Mouse (Mus musculus) fibroblast of lung, adult 2 months (primary cell): ENCODE results near the gene Efhd1.

ENCODE experiments used
- DNase-seq: peaks from one replicate; pipeline ENCODE4 v3.0.0-alpha.2; 2011; ENCODE audit warnings: low read depth

Efhd1 gene

DNA sequence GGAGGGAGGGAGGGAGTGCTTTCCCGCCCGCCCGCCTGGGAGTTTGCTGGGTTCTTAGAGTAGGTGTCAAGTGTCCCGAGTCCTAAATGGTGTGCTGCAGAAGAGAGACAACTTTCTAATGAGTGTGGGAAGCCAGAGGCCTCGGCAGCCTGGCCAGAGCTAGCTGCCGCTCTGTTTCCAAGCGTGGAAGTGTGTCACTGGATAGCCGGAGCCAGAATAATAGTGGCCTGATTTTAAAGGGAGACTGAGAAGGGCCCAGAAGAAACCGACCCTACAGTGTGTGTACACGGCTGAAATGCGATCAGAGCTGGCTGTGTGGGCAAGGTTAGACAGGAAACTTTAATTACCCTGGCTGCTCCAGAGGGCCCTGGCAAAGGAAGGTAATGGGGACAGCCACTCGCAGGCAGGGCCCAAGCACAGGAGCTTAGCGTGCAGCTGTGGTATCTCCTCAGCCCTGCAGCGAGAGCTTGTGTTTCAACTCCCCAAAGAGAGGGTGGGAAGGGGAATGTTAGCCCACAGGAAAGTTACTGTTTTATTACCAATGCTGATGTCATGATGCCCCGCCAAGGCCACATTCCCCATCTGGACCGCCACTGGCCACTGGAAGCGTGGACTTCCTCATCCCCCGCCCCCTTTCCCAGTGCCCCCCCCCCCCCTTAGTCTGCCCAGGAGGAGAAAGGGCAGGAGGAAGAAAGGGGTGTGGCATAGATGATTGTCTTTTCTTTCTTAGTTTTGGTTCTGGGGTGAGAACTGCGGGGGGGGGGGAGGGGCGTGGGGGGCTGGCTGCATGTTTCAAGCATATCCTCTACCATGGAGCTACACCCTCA lies 6.7 kb downstream of the Efhd1 start:
- no peak for DNase-seq

DNA sequence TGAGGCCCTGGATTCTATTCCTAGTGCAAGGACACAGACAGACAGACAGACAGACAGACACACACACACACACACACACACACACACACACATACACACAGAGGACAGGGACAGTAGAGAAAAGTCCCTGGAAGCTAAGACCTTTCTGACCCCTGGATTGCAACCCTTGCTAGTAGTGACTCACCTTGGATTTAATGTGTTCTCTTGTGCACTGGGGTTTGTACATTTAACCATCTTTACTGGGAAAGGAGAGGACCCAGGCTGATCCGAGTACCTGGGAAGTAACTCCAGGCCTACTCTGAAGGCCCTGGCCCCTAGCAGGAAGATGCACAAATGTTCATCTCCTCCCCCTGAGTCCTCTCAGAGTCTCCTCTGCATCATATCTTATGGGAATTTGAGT lies 7.4 kb downstream of the Efhd1 start:
- no peak for DNase-seq

DNA sequence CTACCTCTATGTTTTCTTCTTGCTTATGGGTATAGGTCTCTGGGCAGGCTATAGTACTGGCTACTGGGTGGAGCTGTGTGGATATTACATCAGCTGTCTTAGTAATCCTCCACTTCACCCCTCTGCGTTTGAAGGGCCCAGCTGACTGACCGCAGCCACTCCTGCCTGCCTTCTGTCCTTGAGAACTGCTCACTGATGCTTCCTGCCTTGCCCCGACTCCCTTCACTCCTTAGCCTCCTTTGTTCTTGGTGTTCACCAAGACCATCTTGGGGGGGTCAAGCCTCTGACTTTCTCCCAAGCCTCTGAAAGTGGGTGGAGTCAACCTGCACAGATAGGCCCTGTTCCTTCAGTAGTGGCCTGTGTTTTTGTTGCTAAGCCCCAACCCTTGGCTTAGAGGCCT lies 8.3 kb downstream of the Efhd1 start:
- no peak for DNase-seq

DNA sequence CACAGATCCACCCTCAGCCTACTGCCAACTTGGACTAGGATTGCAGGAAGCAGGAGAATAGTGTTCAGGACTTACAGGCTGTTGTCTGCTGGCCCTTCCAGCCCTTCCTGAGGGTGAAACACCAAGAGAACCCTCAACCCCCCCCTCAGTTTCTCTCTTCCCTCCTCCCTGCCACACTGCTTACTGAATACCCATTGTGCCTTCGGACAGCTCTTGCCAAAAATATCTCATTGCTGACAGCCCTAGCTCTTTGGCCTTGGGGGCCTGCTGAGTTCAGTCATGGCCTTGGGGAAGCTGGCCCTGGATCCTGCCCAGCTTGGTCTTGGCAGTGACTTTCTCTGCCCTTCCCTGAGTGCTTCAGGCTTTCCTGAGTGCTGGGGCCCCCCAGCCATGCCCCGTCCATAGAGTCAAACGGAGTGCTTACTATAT lies 9.4 kb downstream of the Efhd1 start:
- no peak for DNase-seq

DNA sequence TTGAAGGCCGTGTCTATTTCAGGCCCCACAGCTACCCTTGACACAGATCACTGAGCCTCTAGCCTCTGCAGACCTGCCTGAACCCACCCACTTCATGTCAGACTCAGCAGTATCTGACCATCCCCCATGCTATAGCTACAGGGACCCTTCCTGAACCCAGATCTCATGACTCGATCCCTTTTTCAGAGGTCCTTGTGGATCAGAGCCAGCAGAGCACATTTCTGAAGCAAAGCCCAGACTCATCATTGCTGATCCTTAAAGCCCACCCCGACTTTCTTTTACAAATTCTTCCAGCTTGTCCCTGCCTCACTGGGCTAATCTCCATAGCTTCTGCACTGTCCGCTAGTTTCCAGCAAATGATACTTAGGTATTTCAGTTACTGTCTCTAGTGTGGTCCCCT lies 10.0 kb downstream of the Efhd1 start:
- DNase-seq = no peak

DNA sequence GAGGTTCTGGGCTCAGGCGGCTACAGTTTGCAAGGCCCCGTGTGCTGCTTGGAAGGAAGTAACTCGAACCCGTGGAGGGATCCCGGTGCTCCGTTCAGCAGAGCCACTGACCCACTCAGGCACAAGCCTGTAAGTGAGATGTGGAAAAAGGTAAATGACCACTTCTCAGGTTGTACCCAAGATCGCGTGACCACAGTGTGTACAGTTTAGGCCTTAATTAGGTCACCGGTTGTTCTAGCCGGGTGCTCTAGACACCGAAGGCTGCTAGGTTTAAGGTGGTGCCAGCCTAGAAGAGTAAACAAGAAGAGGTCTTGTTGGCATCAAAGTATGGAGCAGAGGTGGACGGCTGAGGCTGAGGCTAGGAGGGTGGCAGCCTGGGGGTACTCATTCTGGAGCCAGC lies 11.0 kb downstream of the Efhd1 start:
- no peak for DNase-seq

DNA sequence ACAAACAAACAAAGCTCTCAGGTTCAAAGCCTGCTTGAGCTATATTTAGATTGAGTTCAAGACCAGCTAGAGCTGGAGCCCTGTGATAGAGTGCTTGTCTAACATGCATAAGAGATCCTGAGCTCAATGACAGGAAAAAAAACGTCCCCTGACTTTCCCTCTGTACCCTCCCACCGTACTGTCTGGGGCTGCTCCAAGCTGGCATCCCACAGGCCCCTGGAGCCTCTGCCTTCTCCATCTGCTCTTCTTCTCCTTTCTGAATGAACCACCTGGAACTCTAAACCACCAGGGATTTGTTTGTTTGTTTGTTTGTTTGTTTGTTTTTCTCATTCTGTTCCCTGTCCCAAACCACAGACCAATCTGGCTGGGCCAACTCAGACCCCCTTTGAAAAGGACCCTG lies 11.9 kb downstream of the Efhd1 start:
- DNase-seq = no peak

DNA sequence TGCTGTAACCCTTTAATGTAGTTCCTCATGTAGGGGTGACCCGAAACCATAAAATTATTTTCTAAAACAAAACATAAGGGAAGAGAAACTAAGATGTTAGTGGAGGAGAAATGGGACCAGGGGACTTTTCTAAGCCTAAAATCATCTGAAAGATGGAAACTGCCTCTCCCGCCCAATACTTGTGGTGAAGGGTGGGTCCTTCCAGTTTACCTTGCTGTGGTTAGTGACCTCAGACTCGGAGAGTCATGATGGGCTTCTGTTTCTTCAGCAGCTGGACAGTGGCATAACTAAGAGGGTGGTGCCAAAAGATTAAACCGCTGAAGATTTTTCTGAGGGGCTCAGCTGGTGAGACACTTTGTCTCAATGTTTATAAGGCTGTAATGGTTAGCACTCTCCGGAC lies 16.1 kb downstream of the Efhd1 start:
- DNase-seq = no peak

DNA sequence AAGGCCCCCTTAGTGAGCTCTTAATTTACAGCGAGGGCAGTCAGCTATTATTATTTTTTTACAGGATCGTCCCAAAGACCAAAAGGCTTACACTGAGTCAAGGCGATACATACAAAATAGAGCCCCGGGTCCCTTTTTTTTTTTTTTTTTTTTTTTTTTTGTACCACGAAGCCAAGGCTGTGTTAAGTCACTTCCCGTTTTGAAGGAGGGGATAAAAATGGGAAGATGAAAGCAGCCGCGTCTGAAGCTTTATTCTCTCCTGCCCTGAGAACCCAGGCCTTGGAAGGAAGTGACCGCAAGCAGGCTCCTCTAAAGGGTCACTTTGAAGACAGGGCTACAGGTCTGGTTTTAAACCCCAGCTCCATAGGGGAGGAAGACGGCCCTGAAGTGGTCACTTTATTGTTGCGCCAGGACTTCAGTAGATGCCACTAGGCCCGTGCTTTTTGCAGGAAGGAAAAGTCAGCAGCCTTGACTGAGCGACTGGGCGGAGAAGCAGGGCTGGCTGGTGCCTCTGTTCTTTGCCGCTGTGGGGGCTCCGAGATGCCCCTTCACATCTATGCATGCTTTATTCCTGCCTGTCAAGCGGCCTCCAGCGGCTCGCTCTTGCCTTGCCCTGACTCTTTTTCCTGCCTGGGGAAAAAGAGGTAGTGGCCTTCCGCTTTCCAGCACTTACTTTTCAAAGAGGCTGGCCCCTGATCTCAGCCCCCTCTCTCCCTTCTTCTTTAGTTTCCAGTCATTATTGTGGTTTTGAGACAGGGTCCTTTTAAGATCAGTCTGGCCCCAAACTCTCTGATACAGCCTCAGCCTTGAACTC lies 17.6 kb downstream of the Efhd1 start:
- no peak for DNase-seq

DNA sequence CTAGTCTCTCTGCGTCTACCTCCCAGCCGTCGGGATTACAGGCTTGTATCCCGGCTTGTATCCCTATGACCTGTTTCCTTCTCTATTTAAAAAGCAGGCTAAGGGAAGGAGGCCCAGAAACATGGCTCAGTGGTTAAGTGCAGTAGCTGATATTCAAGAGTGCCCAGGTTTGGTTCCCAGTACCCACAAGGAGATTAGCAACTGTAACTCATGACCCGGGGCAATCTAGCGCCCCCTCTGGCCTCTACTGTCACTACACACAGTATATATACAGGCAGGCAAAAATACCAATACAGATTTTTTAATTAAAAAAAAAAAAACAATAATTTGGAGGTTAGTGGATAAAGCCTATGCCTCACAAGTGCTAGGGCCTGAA lies 18.2 kb downstream of the Efhd1 start:
- DNase-seq = no peak

DNA sequence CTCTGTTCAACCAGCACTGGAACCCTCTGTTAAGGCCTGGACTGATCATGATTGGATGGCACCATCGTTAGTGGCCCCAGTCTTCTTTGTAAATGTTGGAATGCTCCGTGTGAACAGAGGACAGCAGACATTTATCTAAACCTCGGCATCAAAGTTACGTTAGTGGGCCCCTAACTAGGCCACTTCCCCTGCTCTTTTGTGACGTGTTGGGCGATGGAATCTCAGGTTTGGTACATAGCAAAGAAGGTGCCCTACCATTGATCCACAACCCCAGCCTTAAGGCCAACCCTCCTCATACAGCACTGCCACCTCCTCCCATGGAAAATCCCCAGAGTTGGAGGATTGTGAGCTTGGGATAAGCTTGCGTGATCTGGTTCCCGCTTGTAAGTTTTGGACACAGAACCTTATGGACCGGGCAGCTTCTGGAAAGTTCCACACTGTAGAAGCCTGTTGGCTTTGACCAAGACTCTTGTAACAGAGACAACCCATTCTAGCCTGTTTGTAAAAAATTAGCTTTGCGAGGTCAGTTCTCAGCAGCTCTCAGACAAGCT lies 19.3 kb downstream of the Efhd1 start:
- no peak for DNase-seq

DNA sequence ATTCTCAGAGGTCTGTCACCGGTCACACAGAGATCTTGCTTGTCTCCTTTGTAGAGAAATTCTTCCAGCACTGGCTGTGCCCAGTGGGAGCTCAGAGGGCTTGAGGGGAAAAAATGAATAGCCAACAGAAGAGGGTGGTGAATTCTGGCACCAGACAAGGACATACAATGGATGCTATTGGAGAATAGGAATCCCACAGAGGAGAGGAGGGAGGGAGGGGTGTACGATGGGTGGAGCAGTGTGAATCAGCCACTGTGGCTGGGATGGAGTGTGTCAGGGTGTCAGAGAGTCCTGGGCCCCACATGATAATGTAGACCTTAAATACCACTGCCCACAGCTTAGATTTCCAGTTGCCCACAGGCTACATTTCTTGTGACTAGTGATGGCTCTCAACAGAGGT lies 22.9 kb downstream of the Efhd1 start:
- DNase-seq = no peak

DNA sequence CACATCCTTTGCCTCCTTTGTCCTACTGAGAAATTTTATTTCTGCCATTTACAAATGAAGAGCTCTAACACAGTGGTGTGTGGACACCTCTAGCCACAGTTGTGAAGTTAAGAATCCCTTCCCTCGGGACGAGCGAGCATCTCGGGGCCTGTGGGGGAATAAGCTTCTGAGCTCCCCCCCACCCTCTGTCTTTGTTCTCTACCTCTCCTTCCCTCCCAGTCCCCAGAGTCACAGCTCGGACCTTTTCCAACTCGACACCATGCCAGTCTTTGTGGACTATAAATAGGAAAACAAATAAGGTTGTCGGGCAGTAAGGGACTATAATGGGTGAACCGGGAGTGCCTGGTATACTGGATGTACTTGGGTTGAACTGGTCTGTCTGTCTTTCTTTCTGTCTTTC lies 27.3 kb downstream of the Efhd1 start:
- DNase-seq = no peak

DNA sequence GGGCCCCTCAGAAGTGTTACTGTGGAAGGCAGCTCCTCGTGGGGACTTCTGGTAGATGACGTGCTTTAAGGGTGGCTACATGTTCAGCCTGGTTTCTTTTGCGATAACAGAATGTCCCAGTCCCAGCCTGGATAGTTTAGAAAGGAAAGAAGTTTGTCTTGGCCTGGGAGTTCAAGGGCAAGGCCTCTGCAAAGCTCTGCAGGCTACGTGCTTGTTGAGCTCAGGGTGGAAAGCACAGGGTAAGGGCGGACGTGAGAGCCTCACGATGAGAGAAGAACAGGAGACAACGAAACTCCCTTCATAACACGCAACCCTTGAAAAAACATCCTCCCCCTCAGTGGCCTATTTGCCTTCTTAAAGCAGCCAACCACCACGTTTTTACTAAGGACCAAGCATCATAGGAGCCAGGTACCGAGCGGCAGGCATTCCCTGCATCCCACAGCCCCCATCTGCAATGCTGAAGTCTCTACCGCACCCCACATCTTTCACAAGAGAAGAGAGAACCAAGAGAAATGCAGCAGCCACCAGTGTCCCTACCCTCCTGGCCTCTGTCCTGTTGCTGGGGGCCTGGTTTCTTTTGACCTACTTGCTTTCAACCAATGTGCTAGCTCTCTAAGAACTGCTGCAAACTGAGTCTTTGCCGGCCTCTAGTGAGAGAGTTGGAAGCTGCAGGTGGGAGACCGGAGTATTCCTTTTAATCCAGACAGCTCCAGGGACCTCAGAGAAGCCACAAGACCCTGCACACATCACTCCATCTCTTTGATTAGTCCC lies 28.4 kb downstream of the Efhd1 start:
- peak; percentile 32 for DNase-seq

DNA sequence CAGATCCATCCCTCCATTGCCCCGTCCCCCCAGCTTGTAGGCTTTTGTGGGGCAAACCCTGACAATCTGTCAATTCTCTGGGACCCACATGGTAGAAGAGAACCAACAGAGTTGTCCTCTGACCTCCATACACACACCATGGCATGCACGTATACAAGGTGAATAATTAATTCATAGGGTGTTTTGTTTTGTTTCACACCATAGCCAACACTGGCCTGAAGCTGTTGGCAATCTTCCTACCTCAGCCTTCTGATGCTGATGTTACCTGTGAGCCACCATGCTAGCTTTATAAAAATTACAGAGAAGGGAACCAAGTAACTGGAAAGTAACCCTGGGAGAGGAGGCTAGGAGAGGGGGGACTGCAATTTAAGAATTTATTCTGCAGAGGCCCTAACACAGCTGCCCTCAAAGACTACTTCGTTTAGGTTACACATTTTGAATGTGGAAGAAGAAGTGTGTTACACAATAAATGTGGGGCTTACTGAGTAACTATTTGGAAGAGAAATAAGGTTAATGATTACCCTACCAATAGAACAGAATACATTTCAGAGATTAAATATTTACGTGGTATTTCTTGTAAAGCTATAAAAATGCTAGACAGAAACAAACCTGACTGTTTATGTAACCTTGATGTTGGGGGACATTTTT lies 30.0 kb downstream of the Efhd1 start:
- no peak for DNase-seq

DNA sequence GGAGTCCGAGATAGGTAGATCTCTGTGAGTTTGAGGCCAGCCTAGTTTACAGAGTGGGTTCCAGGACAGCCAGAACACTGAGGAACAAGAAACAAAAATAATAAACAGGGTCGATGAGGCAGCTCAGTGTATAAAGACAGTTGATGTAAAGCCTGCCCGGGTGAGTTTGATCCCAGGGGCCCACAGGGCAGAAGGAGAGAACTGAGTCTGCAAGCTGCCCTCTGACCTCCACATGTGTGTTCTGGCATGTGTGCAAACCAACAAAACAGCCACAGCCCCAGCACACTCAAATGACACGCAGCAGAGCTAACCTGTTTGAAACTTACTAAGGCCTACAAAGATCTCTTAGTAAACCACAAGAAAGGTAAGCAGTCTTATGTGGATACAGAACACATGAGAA lies 30.8 kb downstream of the Efhd1 start:
- no peak for DNase-seq

DNA sequence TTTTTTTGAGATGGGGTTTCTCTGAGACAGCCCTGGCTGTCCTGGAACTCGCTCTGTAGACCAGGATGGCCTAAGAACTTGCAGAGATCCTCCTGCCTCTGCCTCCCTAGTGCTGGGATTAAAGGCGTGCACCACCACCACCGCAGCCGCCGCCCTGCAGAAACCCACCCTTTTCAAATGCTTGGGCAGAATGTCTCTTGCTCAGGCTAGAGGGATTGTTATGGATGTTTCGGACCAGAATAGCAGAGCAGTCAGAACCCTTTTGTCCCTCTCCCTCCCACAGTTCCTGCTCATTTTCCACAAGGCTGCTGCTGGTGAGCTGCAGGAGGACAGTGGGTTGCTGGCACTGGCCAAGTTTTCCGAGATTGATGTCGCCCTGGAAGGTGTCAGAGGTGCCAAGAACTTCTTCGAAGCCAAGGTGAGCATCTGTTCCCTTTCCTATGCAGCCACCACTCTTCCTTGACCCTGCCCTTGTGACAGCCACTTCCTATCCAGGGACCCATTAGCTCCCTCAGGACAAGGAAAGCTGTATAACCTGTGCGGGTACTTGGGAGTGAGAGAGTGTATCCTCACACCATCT lies 33.3 kb downstream of the Efhd1 start:
- no peak for DNase-seq

DNA sequence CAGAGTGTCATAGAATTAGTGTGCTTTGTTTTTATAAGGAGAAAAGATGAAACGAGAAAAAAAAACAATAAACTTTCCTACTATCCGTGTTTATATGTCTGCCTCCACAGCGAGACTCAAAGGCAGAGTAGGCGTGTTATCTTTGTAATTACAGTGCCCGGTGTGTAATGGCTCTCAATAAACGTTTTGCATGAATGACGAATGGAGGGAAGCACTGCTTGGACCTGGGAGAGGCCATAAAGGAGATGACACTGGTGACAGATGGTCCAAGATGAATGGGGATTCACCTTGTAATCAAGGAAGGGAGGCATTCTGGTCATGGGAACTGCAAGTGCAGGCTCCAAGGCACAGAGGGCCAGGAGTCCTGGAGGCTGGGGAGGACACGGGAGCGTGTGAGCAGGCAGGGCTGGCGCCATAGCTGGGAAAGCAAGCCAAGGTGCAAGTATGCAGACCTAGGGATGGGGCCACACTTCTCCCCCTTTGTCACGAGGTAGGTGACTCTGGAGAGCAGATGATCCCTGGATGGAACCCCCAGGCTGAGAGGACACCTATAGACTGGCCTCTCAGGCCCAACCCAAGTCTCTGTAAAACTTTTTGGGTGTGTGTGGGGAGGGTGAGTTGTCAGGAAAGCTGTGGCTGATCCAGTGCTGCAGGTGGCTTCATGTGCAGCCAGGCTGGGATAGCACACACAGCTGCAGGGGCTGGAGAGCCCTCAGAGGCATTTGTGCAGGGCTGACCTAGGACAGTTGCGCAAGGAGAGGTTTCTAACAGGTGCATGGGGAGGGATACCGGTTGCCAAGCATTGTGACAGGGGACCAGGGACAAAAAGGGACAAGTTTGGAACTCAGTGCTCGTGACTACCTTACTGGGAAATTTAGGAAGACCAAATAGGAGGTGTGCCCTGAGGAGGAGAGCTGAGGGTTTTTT lies 36.5 kb downstream of the Efhd1 start:
- DNase-seq = no peak

DNA sequence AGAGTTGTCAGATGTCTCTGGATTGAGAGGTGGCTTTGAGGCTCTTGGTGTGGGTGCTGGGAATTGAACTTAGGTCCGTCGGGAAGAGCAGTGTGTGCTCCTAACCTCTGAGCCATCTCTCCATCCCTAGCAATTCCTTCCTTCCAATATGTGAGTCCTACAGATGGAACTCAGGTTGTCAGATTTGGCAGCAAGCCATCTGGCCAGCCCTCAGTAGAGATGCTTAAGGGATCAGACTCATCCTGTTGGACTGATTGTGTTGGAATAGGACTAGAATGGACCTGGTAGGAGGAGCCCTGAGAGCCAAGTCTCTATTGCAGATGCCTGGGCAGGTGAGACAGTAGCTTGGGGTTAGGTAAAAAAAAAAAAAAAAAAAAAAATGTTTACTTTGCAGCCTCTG lies 37.8 kb downstream of the Efhd1 start:
- no peak for DNase-seq

DNA sequence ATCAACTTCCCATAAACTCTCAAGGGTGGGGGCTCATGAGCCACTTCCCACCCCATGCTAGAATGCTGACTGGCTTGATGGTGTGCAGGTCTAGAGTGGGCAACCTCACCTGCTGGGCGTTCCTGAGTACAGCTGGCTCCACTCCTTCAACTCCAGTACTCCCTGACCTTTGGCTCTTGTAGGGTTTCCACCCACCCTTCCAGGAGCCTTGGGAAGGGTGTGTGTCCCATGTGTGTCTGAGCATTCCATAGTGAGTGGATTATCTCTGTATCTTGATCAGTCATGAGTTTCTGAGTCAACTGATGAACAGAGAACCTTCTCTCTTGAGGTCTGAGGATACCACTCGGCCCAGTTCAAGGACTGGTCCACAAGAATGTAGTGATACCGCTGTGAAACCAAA lies 44.8 kb downstream of the Efhd1 start:
- no peak for DNase-seq

DNA sequence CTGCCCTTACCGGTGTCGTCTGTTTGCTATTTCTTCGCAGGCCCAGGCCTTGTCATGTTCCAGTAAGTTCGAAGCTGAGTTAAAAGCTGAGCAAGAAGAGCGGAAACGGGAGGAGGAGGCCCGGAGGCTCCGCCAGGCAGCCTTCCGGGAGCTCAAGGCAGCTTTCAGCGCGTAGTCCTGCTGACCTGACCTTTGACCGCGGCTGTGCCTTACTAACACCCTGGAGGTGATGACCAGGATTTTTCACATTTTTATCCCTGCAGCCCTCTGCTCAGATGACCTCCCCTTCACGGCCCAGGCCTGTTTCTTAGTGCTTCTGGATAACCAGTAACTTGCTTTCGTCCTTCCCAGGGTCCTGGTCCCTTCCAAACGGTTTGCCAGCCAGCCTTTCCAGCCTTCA lies 45.5 kb downstream of the Efhd1 start:
- no peak for DNase-seq
